Mouse (Mus musculus): ENCODE data around the gene Cdc123.

Cdc123 gene

GRCm38 (mm10) chr2:5844873-5845631 is at the start of gene Cdc123, which contains the start of gene Nudt5:
TSS of gene Cdc123 (minus strand) at chr2:5845164.
TSS of gene Nudt5 (plus strand) at chr2:5845019.
- peak; percentile 92 for DNase-seq

GRCm38 (mm10) chr2:5894296-5894695 is 49.3 kb upstream of the Cdc123 start:
- no peak for DNase-seq

- no peak for DNase-seq
Observed at GRCm38 (mm10) chr2:5889412-5889811, 44.4 kb upstream of the Cdc123 start.

- no peak for DNase-seq
Observed at GRCm38 (mm10) chr2:5888865-5889264, 43.9 kb upstream of the Cdc123 start.

GRCm38 (mm10) chr2:5877446-5877845 is 32.5 kb upstream of the Cdc123 start:
- no peak for DNase-seq

- DNase-seq, result no peak
Observed at GRCm38 (mm10) chr2:5869746-5870145, 24.8 kb upstream of the Cdc123 start.

GRCm38 (mm10) chr2:5867681-5868080 is 22.7 kb upstream of the Cdc123 start:
- no peak for DNase-seq

- DNase-seq, result no peak
Observed at GRCm38 (mm10) chr2:5862834-5863233, 17.9 kb upstream of the Cdc123 start, which contains the start of gene Gm13199. TSS of gene Gm13199 (minus strand) at chr2:5862934.

- DNase-seq, result no peak
Observed at GRCm38 (mm10) chr2:5851866-5852265, 6.9 kb upstream of the Cdc123 start.

GRCm38 (mm10) chr2:5851116-5851515 is 6.2 kb upstream of the Cdc123 start:
- no peak for DNase-seq

- no peak for DNase-seq
Observed at GRCm38 (mm10) chr2:5845826-5846225, 862 bp upstream of the Cdc123 start.

- DNase-seq, result no peak
Observed at GRCm38 (mm10) chr2:5844181-5844872, 637 bp downstream of the Cdc123 start.

- DNase-seq, result no peak
Observed at GRCm38 (mm10) chr2:5840815-5841214, 4.1 kb downstream of the Cdc123 start.

GRCm38 (mm10) chr2:5825265-5825913 is 19.6 kb downstream of the Cdc123 start:
- DNase-seq, result no peak

GRCm38 (mm10) chr2:5824685-5825084 is 20.3 kb downstream of the Cdc123 start:
- no peak for DNase-seq

- peak in 1 of 2 experiments; percentile 12 for DNase-seq
Observed at GRCm38 (mm10) chr2:5824213-5824612, 20.8 kb downstream of the Cdc123 start.

- DNase-seq, result no peak
Observed at GRCm38 (mm10) chr2:5822449-5822848, 22.5 kb downstream of the Cdc123 start.

GRCm38 (mm10) chr2:5821264-5821663 is 23.7 kb downstream of the Cdc123 start:
- no peak for DNase-seq

GRCm38 (mm10) chr2:5811235-5811782 is 33.7 kb downstream of the Cdc123 start:
- DNase-seq, result no peak

- no peak for DNase-seq
Observed at GRCm38 (mm10) chr2:5810036-5810718, 34.8 kb downstream of the Cdc123 start.

- DNase-seq, result peak in 1 of 2 experiments; percentile 54
Observed at GRCm38 (mm10) chr2:5806201-5806600, 38.8 kb downstream of the Cdc123 start.

- DNase-seq, result no peak
Observed at GRCm38 (mm10) chr2:5805228-5805627, 39.7 kb downstream of the Cdc123 start.
